28 mouse cellular contexts compared by ENCODE assay signal in genomic region chrX:23360446-23360845, GRCm38 (mm10). TPM values are rescaled to one million over a fixed set of nuclear protein-coding genes. Genes with fewer than 3 reads are reported as not detected.
"Had no signal": no experiment of that assay in that cellular context is flagged by ENCODE, and none has a peak within 500 bp of the region (broad histone marks: within the 10 kb centered on the region; RNA-seq: fewer than 3 reads in every experiment).

No protein-coding gene starts in this region.

- ATAC-seq: hindbrain, postnatal 0 days; intestine, embryonic 16.5 days; liver, postnatal 0 days had no signal

- H3K27me3 ChIP-seq: heart, embryonic 13.5 days; heart, embryonic 15.5 days; hindbrain, embryonic 13.5 days; hindbrain, embryonic 15.5 days; limb, embryonic 12.5 days; liver, embryonic 13.5 days; liver, embryonic 15.5 days had no signal

- H3K4me2 ChIP-seq: heart, embryonic 11.5 days; heart, embryonic 13.5 days; heart, embryonic 15.5 days; hindbrain, embryonic 13.5 days; hindbrain, embryonic 15.5 days; limb, embryonic 12.5 days; liver, embryonic 11.5 days; liver, embryonic 13.5 days; liver, embryonic 15.5 days had no signal

- H3K4me1 ChIP-seq: heart, embryonic 15.5 days; limb, embryonic 10.5 days; limb, embryonic 12.5 days; liver, embryonic 13.5 days; liver, embryonic 15.5 days had no signal

- DNase-seq: gastrocnemius, adult 2 months; gastrocnemius, postnatal 10 days; gastrocnemius, postnatal 25 days; heart, adult 2 months; heart, postnatal 14 days; heart, postnatal 36 days; kidney, adult 18-20 months; kidney, adult 8-10 months; kidney, postnatal 10 days; kidney, postnatal 25 days; kidney, postnatal 4 days; liver; liver, embryonic 13.5 days; liver, postnatal 0 days had no signal

- H3K27ac ChIP-seq: gastrocnemius, adult 2 months; heart, adult 2 months; heart, embryonic 13.5 days; heart, embryonic 15.5 days; hindbrain, embryonic 13.5 days; hindbrain, embryonic 15.5 days; hindbrain, postnatal 0 days; layer of hippocampus, adult 2 months; left cerebral cortex, adult 2 months; limb, embryonic 10.5 days; limb, embryonic 12.5 days; liver, embryonic 13.5 days; liver, embryonic 15.5 days had no signal

- H3K9me3 ChIP-seq: heart, embryonic 13.5 days; heart, embryonic 15.5 days; hindbrain, embryonic 13.5 days; hindbrain, embryonic 15.5 days; limb, embryonic 10.5 days; limb, embryonic 12.5 days; liver, embryonic 13.5 days; liver, embryonic 15.5 days had no signal

- H3K9ac ChIP-seq: heart, embryonic 13.5 days; heart, embryonic 15.5 days; hindbrain, embryonic 13.5 days; hindbrain, embryonic 15.5 days; limb, embryonic 12.5 days; liver, embryonic 13.5 days; liver, embryonic 15.5 days; liver, postnatal 0 days had no signal

- H3K36me3 ChIP-seq: heart, embryonic 13.5 days; heart, embryonic 15.5 days; hindbrain, embryonic 13.5 days; hindbrain, embryonic 15.5 days; limb, embryonic 10.5 days; limb, embryonic 12.5 days; liver, embryonic 13.5 days; liver, embryonic 15.5 days had no signal

- H3K4me3 ChIP-seq: gastrocnemius, adult 2 months; heart, adult 2 months; heart, embryonic 13.5 days; heart, embryonic 15.5 days; hindbrain, embryonic 13.5 days; hindbrain, embryonic 15.5 days; layer of hippocampus, adult 2 months; left cerebral cortex, adult 2 months; limb, embryonic 10.5 days; limb, embryonic 12.5 days; liver, embryonic 13.5 days; liver, embryonic 15.5 days had no signal

RNA-seq across cellular contexts. Expression of gene Klhl13, which starts 4.4 kb away (rescaled TPM):
- total RNA-seq: granulocyte monocyte progenitor cell, adult 5-6 weeks had no signal
